Mouse (Mus musculus) layer of hippocampus, adult 2 months (tissue): ENCODE measurements around the gene Nr4a1. TPM values are rescaled to one million over a fixed set of nuclear protein-coding genes. Genes with fewer than 3 reads are reported as not detected.

Source experiments
- DNase-seq, 2 experiments: peaks; one replicate each; pipeline ENCODE4 v3.0.0; 2022; ENCODE audit warnings: low spot score in 2 of 2
- H3K27ac ChIP-seq: fragments of 200-600 bp; 2 replicates; pipeline ENCODE4 v1.8.1; 2022
- H3K4me3 ChIP-seq: fragments of 200-600 bp; 2 replicates; pipeline ENCODE4 v1.8.1; 2022; ENCODE audit warnings: mild to moderate bottlenecking
- CTCF ChIP-seq: fragments of 200-600 bp; conservative IDR thresholded peaks from 2 replicates; pipeline ENCODE4 v1.8.1; 2022; ENCODE audit warnings: antibody characterized with exemption, mild to moderate bottlenecking, moderate library complexity
- total RNA-seq, 2 experiments: library from RNA; stranded (reverse); gene quantifications; 2 replicates each; pipeline ENCODE4 v1.2.3; 2021

Gene Nr4a1
- total RNA-seq, 2 experiments from 2014 or later: 39.8 to 54.8 TPM

DNA sequence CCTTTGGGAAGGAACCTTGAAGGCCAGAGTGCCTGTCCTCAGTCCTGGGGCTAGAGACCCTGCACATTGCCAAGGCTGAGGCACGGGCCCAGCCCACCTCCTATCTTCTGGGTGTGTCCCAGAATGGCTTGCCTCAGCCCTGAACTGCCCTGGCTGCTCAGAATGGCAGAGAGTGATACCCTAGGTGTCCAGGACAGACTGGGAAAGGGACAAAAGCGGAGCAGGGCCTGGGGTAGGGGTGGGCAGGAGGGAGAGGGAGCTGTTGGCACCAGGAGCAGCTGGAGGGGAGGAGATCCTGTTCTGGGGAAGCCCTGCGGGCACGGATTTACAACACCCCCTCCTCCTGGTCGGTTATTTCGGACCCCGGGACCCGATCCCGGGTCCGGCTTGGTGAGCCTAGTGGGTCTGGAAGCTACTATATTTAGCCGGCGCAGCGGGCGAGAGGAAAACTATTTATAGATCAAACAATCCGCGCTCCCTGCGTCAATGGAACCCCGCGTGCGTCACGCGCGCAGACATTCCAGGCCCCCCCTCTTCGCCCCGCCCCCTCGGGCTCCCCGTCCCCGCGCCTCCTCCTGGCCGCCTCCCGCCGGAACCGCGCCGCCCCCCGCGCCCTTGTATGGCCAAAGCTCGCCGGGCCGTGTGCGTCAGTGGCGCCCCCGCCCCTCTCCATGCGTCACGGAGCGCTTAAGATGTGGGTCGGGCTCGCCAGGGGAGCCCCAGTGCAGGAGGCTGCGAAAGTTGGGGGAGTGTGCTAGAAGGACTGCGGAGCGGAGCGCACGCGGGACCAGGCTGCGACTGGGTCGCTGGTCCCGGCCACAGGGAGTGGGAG, 12.3 kb downstream of the Nr4a1 start:
- DNase-seq: peak; percentile 93
- TF ChIP-seq CTCF: peak; percentile 39; the same call in 1 of the 2 replicates
- H3K4me3 ChIP-seq: peak overlapping the region; percentile 59
- peak overlapping the region; percentile 87 for H3K27ac ChIP-seq

GRCm38 (mm10) chr15:101267053-101268032, 13.3 kb downstream of the Nr4a1 start:
- DNase-seq: no peak
- peak overlapping the region; percentile 83 for H3K27ac ChIP-seq
- H3K4me3 ChIP-seq: peak overlapping the region; percentile 59
- TF ChIP-seq CTCF: no peak

GRCm38 (mm10) chr15:101270101-101270820, 16.2 kb downstream of the Nr4a1 start:
- no peak for DNase-seq
- TF ChIP-seq CTCF: no peak
- H3K27ac ChIP-seq: peak overlapping the region; percentile 75; the same call in 1 of the 2 replicates
- H3K4me3 ChIP-seq: peak overlapping the region; percentile 5; the same call in 1 of the 2 replicates

GRCm38 (mm10) chr15:101271107-101271506, 17.0 kb downstream of the Nr4a1 start:
- no peak for TF ChIP-seq CTCF
- H3K27ac ChIP-seq: peak overlapping the region; percentile 75

GRCm38 (mm10) chr15:101271513-101271912, 17.4 kb downstream of the Nr4a1 start:
- no peak for TF ChIP-seq CTCF
- H3K27ac ChIP-seq: peak overlapping the region; percentile 75
- no peak overlapping the region; the same call in 1 of the 2 replicates for H3K4me3 ChIP-seq
- DNase-seq: no peak

More at GRCm38 (mm10) chr15:101271107-101271506, 17.0 kb downstream of the Nr4a1 start:
- no peak for DNase-seq
- H3K4me3 ChIP-seq: peak overlapping the region; percentile 5; the same call in 1 of the 2 replicates

GRCm38 (mm10) chr15:101274380-101274779, 20.3 kb downstream of the Nr4a1 start:
- no peak for DNase-seq
- no peak overlapping the region for H3K27ac ChIP-seq
- TF ChIP-seq CTCF: no peak
- no peak overlapping the region for H3K4me3 ChIP-seq

GRCm38 (mm10) chr15:101277351-101277899, 23.4 kb downstream of the Nr4a1 start:
- peak in 1 of 2 experiments; percentile 63 for DNase-seq

DNA sequence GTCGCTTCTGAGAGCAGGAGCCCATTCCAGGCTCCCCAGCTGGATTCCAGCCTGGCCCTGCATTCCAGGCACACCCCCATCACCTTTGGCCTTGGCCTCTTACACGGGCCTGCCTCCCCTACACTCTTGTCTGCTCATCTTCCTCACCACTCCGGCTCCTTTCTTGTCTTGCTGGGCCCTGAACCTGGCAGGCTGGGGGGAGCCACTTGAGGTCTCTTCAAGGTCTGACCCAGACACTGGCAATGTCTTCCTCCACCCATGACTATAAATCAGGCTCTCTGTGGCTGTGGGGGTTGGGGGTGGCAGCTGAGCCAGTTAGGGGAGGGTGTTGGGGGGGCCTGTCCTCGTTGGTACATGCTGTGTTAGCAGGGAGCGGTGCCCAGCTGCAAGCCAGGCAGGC, 24.5 kb downstream of the Nr4a1 start:
- TF ChIP-seq CTCF: no peak
- H3K4me3 ChIP-seq: no peak overlapping the region
- peak overlapping the region; percentile 46; the same call in 1 of the 2 replicates for H3K27ac ChIP-seq
- DNase-seq: no peak

More at GRCm38 (mm10) chr15:101277351-101277899, 23.4 kb downstream of the Nr4a1 start:
- peak overlapping the region; percentile 69; the same call in 1 of the 2 replicates for H3K27ac ChIP-seq
- no peak overlapping the region for H3K4me3 ChIP-seq
- no peak for TF ChIP-seq CTCF

GRCm38 (mm10) chr15:101279430-101279999, 25.4 kb downstream of the Nr4a1 start:
- Histone ChIP-seq H3K27ac (no peak overlapping the region), H3K4me3 (no peak overlapping the region)
- TF ChIP-seq CTCF: no peak
- no peak for DNase-seq

DNA sequence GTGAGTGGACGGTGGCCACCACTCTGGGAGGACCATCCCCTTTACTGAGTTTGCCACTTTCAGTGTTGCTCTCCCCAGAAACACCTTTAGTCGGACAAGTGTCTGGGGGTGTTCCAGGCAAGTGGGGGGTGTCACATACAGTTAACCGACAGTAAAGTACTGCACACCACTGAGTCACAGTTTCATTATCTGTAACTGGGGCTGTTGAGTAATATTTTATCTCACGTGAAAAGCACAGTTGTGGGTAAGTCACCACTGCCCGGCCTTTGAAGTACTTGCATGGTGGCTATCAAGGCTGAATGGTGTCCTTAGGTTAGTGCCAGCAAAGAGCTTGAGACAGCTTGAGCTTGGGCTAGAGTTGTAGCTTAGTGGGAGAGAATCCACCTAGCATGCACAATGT, 28.4 kb downstream of the Nr4a1 start:
- no peak overlapping the region for H3K27ac ChIP-seq
- TF ChIP-seq CTCF: no peak
- H3K4me3 ChIP-seq: no peak overlapping the region
- DNase-seq: no peak

DNA sequence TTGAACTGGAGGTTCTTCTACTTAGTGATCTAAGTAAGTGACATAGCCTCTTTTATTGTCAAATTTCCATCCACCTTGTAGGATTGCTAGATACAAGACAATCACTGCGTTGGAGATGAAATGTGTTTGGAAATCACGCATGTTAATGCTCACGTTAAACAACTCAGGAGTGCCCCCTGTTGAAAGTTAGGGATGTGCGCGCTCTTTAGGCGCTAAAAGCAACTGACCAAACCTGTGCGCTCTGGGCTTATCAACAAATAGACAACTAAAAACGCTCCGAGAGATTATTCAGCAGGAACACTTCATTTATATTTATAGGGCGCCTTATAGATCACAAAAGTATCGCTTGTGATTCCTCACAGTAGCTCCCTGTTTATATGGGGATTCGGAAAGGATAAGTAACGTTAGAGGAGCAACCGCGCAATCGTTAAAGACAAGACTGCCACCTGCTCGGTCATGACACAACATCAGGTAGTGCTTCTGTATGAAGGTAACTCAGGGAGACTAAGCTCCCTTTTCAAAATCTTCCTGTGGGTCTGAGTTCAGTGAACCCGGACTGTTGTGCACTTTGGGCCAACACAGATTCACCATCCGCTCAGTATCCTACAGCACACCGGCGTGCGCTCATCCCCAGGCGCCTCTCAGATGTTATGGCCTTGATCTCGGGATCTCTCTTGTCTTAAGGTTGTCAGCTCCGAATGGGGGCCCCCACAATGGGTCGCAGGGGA, 29.3 kb downstream of the Nr4a1 start:
- Histone ChIP-seq H3K4me3 (peak overlapping the region; percentile 85), H3K27ac (peak overlapping the region; percentile 100)
- peak; percentile 72 to 75 for DNase-seq
- peak; percentile 74 for TF ChIP-seq CTCF
